Mouse (Mus musculus) megakaryocyte, embryonic 14.5 days (primary cell): ENCODE measurements around the gene Inpp4b.

Source experiments
- FLI1 ChIP-seq: IDR thresholded peaks from 2 replicates; pipeline ENCODE4 v1.6.1; 2012; ENCODE audit warnings: low read length, inconsistent platforms, mixed read lengths
- GATA1 ChIP-seq: IDR thresholded peaks from 3 replicates; pipeline ENCODE4 v1.6.1; 2012; ENCODE audit warnings: mixed read lengths, low read length, inconsistent platforms, borderline replicate concordance

GRCm38 (mm10) chr8:81581817-81582437 is 239.6 kb downstream of the Inpp4b start:
- no peak for TF ChIP-seq GATA1
- TF ChIP-seq FLI1 = no peak
